Mouse (Mus musculus) ovary, postnatal 36 days (tissue): ENCODE measurements around the gene P3h4.

ENCODE experiments used
- DNase-seq: peaks from one replicate; pipeline ENCODE4 v3.0.0; 2022; ENCODE audit warnings: low spot score, mixed read lengths

P3h4 gene

GRCm38 (mm10) chr11:100360175-100360574 is 54.5 kb downstream of the P3h4 start:
- no peak for DNase-seq
